11 mouse cellular contexts compared by ENCODE assay signal in the genomic region with DNA sequence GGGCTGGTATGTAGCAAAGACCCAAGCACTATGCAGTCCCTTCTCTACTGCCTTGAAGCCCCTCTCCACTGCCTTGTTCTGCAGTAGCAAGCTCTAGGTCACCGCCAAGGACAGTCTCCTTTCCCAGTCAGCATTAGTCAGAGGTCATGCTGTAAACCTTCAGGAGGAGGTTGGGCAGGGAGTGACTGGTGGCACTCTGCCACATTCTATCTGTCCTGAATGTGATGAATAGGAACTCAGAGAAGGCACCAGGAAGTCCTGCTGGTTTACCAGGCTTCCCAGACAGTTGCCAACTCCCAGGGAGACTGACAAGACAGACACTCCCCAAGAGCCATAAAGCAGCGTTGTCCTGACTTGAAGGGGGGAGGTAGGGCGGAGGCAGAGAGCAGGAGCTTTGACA. TPM values are rescaled to one million over a fixed set of nuclear protein-coding genes. Genes with fewer than 3 reads are reported as not detected.
DNase-seq lines count a peak whose midpoint lies in the region; ATAC-seq and TF ChIP-seq lines count a peak whose summit lies in the region.
"Had no signal": no experiment of that assay in that cellular context is flagged by ENCODE, and none has a peak within 500 bp of the region (broad histone marks: within the 10 kb centered on the region; RNA-seq: fewer than 3 reads in every experiment).

No protein-coding gene starts in this region.

- H3K4me1 ChIP-seq in heart, adult 2 months (ENCODE audit: control insufficient read depth, insufficient read depth, low read length): peaks cover 6% of the 10 kb centered on the region
- H3K4me1 ChIP-seq in kidney, postnatal 0 days (replicated peaks; ENCODE audit: insufficient read depth, low read length): no peaks in the 10 kb centered on the region
- no peaks in the 10 kb centered on the region for H3K4me1 ChIP-seq in neural tube, embryonic 15.5 days
- H3K4me1 ChIP-seq: limb, embryonic 12.5 days had no signal

- H3K27ac ChIP-seq in heart, adult 2 months: peak overlapping the region; percentile 74
- H3K27ac ChIP-seq in kidney, postnatal 0 days: no peak overlapping the region
- H3K27ac ChIP-seq in neural tube, embryonic 15.5 days (replicated peaks): no peak overlapping the region
- H3K27ac ChIP-seq: limb, embryonic 12.5 days had no signal

- no peak for TF ChIP-seq CTCF in heart, adult 2 months (IDR thresholded peaks at IDR 0.05)
- no peak for TF ChIP-seq CTCF in kidney, postnatal 0 days (IDR thresholded peaks at IDR 0.05; ENCODE audit: low read depth)

- H3K9me3 ChIP-seq in kidney, postnatal 0 days (replicated peaks; ENCODE audit: low read length): no peaks in the 10 kb centered on the region
- no peaks in the 10 kb centered on the region for H3K9me3 ChIP-seq in neural tube, embryonic 15.5 days (replicated peaks)
- H3K9me3 ChIP-seq: limb, embryonic 12.5 days had no signal

- H3K4me2 ChIP-seq in kidney, postnatal 0 days (ENCODE audit: low read length): no peak overlapping the region
- H3K4me2 ChIP-seq in neural tube, embryonic 15.5 days: no peak overlapping the region
- H3K4me2 ChIP-seq: limb, embryonic 12.5 days had no signal

- H3K4me3 ChIP-seq in heart, adult 2 months: no peak overlapping the region
- no peak overlapping the region for H3K4me3 ChIP-seq in kidney, postnatal 0 days (replicated peaks; ENCODE audit: low read depth, low read length)
- no peak overlapping the region for H3K4me3 ChIP-seq in neural tube, embryonic 15.5 days (replicated peaks)
- H3K4me3 ChIP-seq: limb, embryonic 12.5 days had no signal

- intact Hi-C loops in heart, adult 2 months (cut with DNase I): no loop called here

- no peaks in the 10 kb centered on the region for H3K79me2 ChIP-seq in heart, adult 2 months (replicated peaks; ENCODE audit: control insufficient read depth, insufficient read depth, low read length)

- DNase-seq in cerebellum, adult 11-12 months: peak; percentile 57
- DNase-seq in cerebellum, adult 11 months: no peak
- DNase-seq in adrenal gland, adult 8-10 months: peak; percentile 82
- peak in 1 of 2 experiments; percentile 50 for DNase-seq in heart, adult 2 months
- DNase-seq in kidney, postnatal 0 days (ENCODE audit: low spot score): no peak
- no peak for DNase-seq in layer of hippocampus, postnatal 36 days
- DNase-seq in frontal cortex, postnatal 10 days (ENCODE audit: low spot score in 2 of 2): no peak
- DNase-seq: midbrain, embryonic 14.5 days had no signal

- peaks cover 6% of the 10 kb centered on the region; the same call in 1 of the 2 replicates for H3K36me3 ChIP-seq in heart, adult 2 months (ENCODE audit: control insufficient read depth, insufficient read depth, low read length)
- H3K36me3 ChIP-seq in kidney, postnatal 0 days (ENCODE audit: insufficient read depth, low read length): 0 out of 2 replicates have a peak, but pooled peaks cover 6% of the 10 kb centered on the region
- peaks cover 18% of the 10 kb centered on the region for H3K36me3 ChIP-seq in neural tube, embryonic 15.5 days

- ATAC-seq in kidney, postnatal 0 days (replicated peaks; ENCODE audit: low FRiP score, low read depth): 0 out of 2 replicates have a peak, but pooled peaks have one; percentile 33
- ATAC-seq in neural tube, embryonic 15.5 days (ENCODE audit: low FRiP score): no peak

- H3K9ac ChIP-seq in heart, adult 2 months (ENCODE audit: low read depth, low read length): no peak overlapping the region
- no peak overlapping the region for H3K9ac ChIP-seq in kidney, postnatal 0 days (ENCODE audit: low read depth, low read length)
- H3K9ac ChIP-seq in neural tube, embryonic 15.5 days (replicated peaks): no peak overlapping the region
- H3K9ac ChIP-seq: limb, embryonic 12.5 days had no signal

- no peaks in the 10 kb centered on the region for H3K27me3 ChIP-seq in heart, adult 2 months (ENCODE audit: control insufficient read depth, insufficient read depth, low read length)
- H3K27me3 ChIP-seq in kidney, postnatal 0 days (ENCODE audit: insufficient read depth, low read length): no peaks in the 10 kb centered on the region
- H3K27me3 ChIP-seq in neural tube, embryonic 15.5 days (replicated peaks): no peaks in the 10 kb centered on the region

- no peak for TF ChIP-seq EP300 in heart, adult 2 months (IDR thresholded peaks at IDR 0.05; ENCODE audit: insufficient read depth, low read depth, low read length)

- no peak for TF ChIP-seq POLR2A in heart, adult 2 months (IDR thresholded peaks at IDR 0.05; ENCODE audit: insufficient read depth, low read depth, low read length)

- WGBS in heart, adult 2 months: 40% methylated on average over 3 of the region's 3 CpGs
- WGBS in kidney, postnatal 0 days: 45% methylated on average over 3 of the region's 3 CpGs
- WGBS in neural tube, embryonic 15.5 days: 52% methylated on average over 3 of the region's 3 CpGs

RNA-seq across cellular contexts. Expression of a gene that starts 12.7 kb away (rescaled TPM):
- 100 to 1,000 TPM in 3 of 4 experiments, 10 to 100 TPM in 1; 63.8 to 185 (median 134) TPM for total RNA-seq in adrenal gland, adult 8-10 months (2022)
- 100 to 1,000 TPM; 155 to 179 TPM for total RNA-seq in heart, adult 2 months (2021)
- 155 and 205 TPM in 2 replicates for polyA plus RNA-seq in heart, adult 2 months (2012; rRNA removed)
- 12.0 and 12.2 TPM in 2 replicates for polyA plus RNA-seq in kidney, postnatal 0 days (2015; fragmentation: Nextera tagmentation; extraction: Ambion mirVana)
- 100 to 1,000 TPM in 1 of 2 experiments, 10 to 100 TPM in 1; 92.0 to 100 TPM for total RNA-seq in layer of hippocampus, postnatal 36 days (2021)
- polyA plus RNA-seq in neural tube, embryonic 15.5 days (2015; fragmentation: Nextera tagmentation; extraction: Ambion mirVana): 8.2 TPM in 2 replicates

RNA-seq across cellular contexts. Expression of a gene that starts 25.7 kb away (rescaled TPM):
- total RNA-seq in adrenal gland, adult 8-10 months (2022): 10 to 100 TPM; 10.6 to 29.6 (median 18.5) TPM
- total RNA-seq in heart, adult 2 months (2021): 1 to 10 TPM; 6.5 to 8.0 TPM
- polyA plus RNA-seq in heart, adult 2 months (2012; rRNA removed): 15.8 and 20.4 TPM in 2 replicates
- 15.7 and 18.7 TPM in 2 replicates for polyA plus RNA-seq in kidney, postnatal 0 days (2015; fragmentation: Nextera tagmentation; extraction: Ambion mirVana)
- total RNA-seq in layer of hippocampus, postnatal 36 days (2021): 100 to 1,000 TPM; 107 to 123 TPM
- polyA plus RNA-seq in neural tube, embryonic 15.5 days (2015; fragmentation: Nextera tagmentation; extraction: Ambion mirVana): 156 and 187 TPM in 2 replicates

RNA-seq across cellular contexts. Expression of a gene that starts 30.3 kb away (rescaled TPM):
- total RNA-seq in adrenal gland, adult 8-10 months (2022): 100 to 1,000 TPM; 212 to 320 (median 258) TPM
- total RNA-seq in heart, adult 2 months (2021): 10 to 100 TPM; 71.8 to 79.5 TPM
- polyA plus RNA-seq in heart, adult 2 months (2012; rRNA removed): 43.1 and 70.9 TPM in 2 replicates
- 285 and 288 TPM in 2 replicates for polyA plus RNA-seq in kidney, postnatal 0 days (2015; fragmentation: Nextera tagmentation; extraction: Ambion mirVana)
- 10 to 100 TPM; 83.2 to 85.3 TPM for total RNA-seq in layer of hippocampus, postnatal 36 days (2021)
- polyA plus RNA-seq in neural tube, embryonic 15.5 days (2015; fragmentation: Nextera tagmentation; extraction: Ambion mirVana): 146 and 166 TPM in 2 replicates

RNA-seq across cellular contexts. Expression of a gene that starts 30.8 kb away (rescaled TPM):
- total RNA-seq in adrenal gland, adult 8-10 months (2022): 10 to 100 TPM; 23.0 to 38.2 (median 29.4) TPM
- 10 to 100 TPM; 25.4 to 29.7 TPM for total RNA-seq in heart, adult 2 months (2021)
- polyA plus RNA-seq in heart, adult 2 months (2012; rRNA removed): 32.9 and 35.3 TPM in 2 replicates
- polyA plus RNA-seq in kidney, postnatal 0 days (2015; fragmentation: Nextera tagmentation; extraction: Ambion mirVana): 12.3 and 14.1 TPM in 2 replicates
- 10 to 100 TPM; 11.7 to 12.1 TPM for total RNA-seq in layer of hippocampus, postnatal 36 days (2021)
- 13.6 and 15.5 TPM in 2 replicates for polyA plus RNA-seq in neural tube, embryonic 15.5 days (2015; fragmentation: Nextera tagmentation; extraction: Ambion mirVana)

RNA-seq across cellular contexts. Expression of a gene that starts 46.4 kb away (rescaled TPM):
- total RNA-seq in adrenal gland, adult 8-10 months (2022): 1 to 10 TPM in 1 of 4 experiments, under 1 TPM in 3; 0.17 to 1.1 (median 0.52) TPM
- not detected for total RNA-seq in heart, adult 2 months (2021)
- 0.04 TPM in 1 of 2 replicates, not detected in the other for polyA plus RNA-seq in heart, adult 2 months (2012; rRNA removed)
- 23.5 and 25.0 TPM in 2 replicates for polyA plus RNA-seq in kidney, postnatal 0 days (2015; fragmentation: Nextera tagmentation; extraction: Ambion mirVana)
- under 1 TPM; 0.18 to 0.25 TPM for total RNA-seq in layer of hippocampus, postnatal 36 days (2021)
- 1.0 and 1.8 TPM in 2 replicates for polyA plus RNA-seq in neural tube, embryonic 15.5 days (2015; fragmentation: Nextera tagmentation; extraction: Ambion mirVana)
- total RNA-seq: gastrocnemius, postnatal 36 days had no signal

Comparison
In these comparisons a context has a peak if more than half of its experiments do, and no peak if none do; other contexts are left out.
1. DNase-seq: peak in cerebellum, adult 11-12 months (single experiment) and adrenal gland, adult 8-10 months (single experiment); none in cerebellum, adult 11 months (single experiment), kidney, postnatal 0 days (single experiment), layer of hippocampus, postnatal 36 days (0 of 2) and frontal cortex, postnatal 10 days (0 of 2).